Mouse (Mus musculus) mature B cell (primary cell): ENCODE results near the gene Gm20747.
"Not testable (repeated sequence)": the region's sequence is repeated elsewhere in the genome, so short reads cannot be mapped to it uniquely, and the experiment has no call there.

Experiments
- in situ Hi-C: fragments of 300-500 bp; cut with MboI; formaldehyde crosslinking; loops from 2 replicates; pipeline ENCODE4 v1.14.3; 2019

Gene Gm20747

DNA sequence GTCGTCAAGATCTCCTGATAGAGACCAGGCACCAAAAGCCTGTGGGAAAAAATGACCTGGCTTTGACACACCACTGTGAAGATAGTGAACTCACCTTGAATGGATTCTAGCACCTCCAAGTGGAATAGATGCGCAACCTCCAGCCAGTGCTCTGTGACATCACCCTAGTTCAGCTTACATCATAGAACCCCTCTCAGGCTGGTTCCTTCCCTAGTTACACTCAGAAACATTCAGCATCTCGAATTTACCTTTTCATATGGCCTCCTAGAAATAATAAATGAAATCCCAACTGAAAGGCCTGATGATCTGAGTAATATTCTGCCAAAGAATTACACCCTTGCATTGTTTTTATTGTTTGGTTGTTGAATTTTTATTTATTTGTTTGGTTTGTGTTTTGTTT lies at the start of gene Gm20747:
Gene Gm20747, minus strand, starts transcription at position 101 of the 400 bp plus-strand sequence.
- in situ Hi-C loops = not testable (repeated sequence)
